ENCODE assay signal across 25 mouse cellular contexts in the genomic region with DNA sequence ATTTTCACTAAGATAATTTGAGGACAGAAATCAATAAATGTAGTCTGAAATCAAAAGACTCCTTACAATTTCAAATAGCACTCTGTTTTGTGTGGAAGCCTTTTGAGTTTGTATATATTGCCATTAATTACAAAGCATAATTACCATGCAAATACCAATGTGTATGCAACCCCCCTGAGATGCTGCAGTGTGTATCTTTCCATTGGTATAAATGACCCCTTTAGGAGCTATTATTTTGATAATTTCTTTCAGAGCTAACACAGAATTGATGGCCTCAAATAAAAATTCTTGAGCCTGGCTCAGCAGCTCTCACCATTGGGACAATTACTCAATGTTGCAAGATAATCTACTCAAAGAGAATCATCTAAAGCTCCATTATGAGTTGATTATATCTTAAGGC.
DNase-seq lines count a peak whose midpoint lies in the region; ATAC-seq lines count a peak whose summit lies in the region.
"Had no signal": no experiment of that assay in that cellular context is flagged by ENCODE, and none has a peak within 500 bp of the region (broad histone marks: within the 10 kb centered on the region; RNA-seq: fewer than 3 reads in every experiment).

No protein-coding gene starts in this region.

- no peaks in the 10 kb centered on the region for H3K36me3 ChIP-seq in hindbrain, embryonic 12.5 days
- H3K36me3 ChIP-seq in hindbrain, embryonic 11.5 days (ENCODE audit: control insufficient read depth, insufficient read depth, low read length): no peaks in the 10 kb centered on the region
- H3K36me3 ChIP-seq in neural tube, embryonic 12.5 days: no peaks in the 10 kb centered on the region
- H3K36me3 ChIP-seq in neural tube, embryonic 14.5 days (ENCODE audit: control insufficient read depth, insufficient read depth, low read length): no peaks in the 10 kb centered on the region
- H3K36me3 ChIP-seq: embryonic facial prominence, embryonic 10.5 days; embryonic facial prominence, embryonic 12.5 days; forebrain, embryonic 15.5 days; G1E had no signal

- H3K4me3 ChIP-seq in hindbrain, embryonic 12.5 days: no peak overlapping the region
- H3K4me3 ChIP-seq in hindbrain, embryonic 11.5 days (ENCODE audit: low read depth, low read length): no peak overlapping the region
- H3K4me3 ChIP-seq in neural tube, embryonic 12.5 days: no peak overlapping the region
- H3K4me3 ChIP-seq in neural tube, embryonic 14.5 days (ENCODE audit: low read depth, low read length): no peak overlapping the region
- H3K4me3 ChIP-seq: embryonic facial prominence, embryonic 10.5 days; embryonic facial prominence, embryonic 12.5 days; forebrain, embryonic 13.5 days; forebrain, embryonic 15.5 days had no signal

- no peaks in the 10 kb centered on the region for H3K27me3 ChIP-seq in hindbrain, embryonic 12.5 days
- no peaks in the 10 kb centered on the region for H3K27me3 ChIP-seq in hindbrain, embryonic 11.5 days (ENCODE audit: control insufficient read depth, insufficient read depth, low read length)
- H3K27me3 ChIP-seq in neural tube, embryonic 12.5 days (replicated peaks): no peaks in the 10 kb centered on the region
- no peaks in the 10 kb centered on the region for H3K27me3 ChIP-seq in neural tube, embryonic 14.5 days (ENCODE audit: control insufficient read depth, insufficient read depth, low read length)
- H3K27me3 ChIP-seq: CH12.LX; embryonic facial prominence, embryonic 12.5 days; forebrain, embryonic 13.5 days; forebrain, embryonic 15.5 days; Patski had no signal

- no peak for DNase-seq in hindbrain, embryonic 11.5 days (ENCODE audit: low spot score)
- no peak for DNase-seq in cerebellum, postnatal 36 days
- no peak for DNase-seq in gastrocnemius, adult 18-20 months (ENCODE audit: low spot score)
- DNase-seq: adrenal gland, adult 2 months; adrenal gland, postnatal 10 days; adrenal gland, postnatal 25 days; B cell, adult 2 months; cerebellum, adult 11 months; cerebellum, adult 18-20 months; cerebellum, adult 8-10 months; cerebellum, adult 9-11 months; cerebellum, postnatal 14 days; forebrain, postnatal 0 days had no signal

- no peak overlapping the region for H3K4me2 ChIP-seq in hindbrain, embryonic 12.5 days (replicated peaks)
- no peak overlapping the region for H3K4me2 ChIP-seq in hindbrain, embryonic 11.5 days (replicated peaks; ENCODE audit: low read depth, low read length)
- no peak overlapping the region for H3K4me2 ChIP-seq in neural tube, embryonic 12.5 days (replicated peaks)
- H3K4me2 ChIP-seq in neural tube, embryonic 14.5 days (ENCODE audit: low read depth, low read length): no peak overlapping the region
- H3K4me2 ChIP-seq: embryonic facial prominence, embryonic 12.5 days; forebrain, embryonic 13.5 days; forebrain, embryonic 15.5 days had no signal

- H3K4me1 ChIP-seq in hindbrain, embryonic 12.5 days: no peaks in the 10 kb centered on the region
- H3K4me1 ChIP-seq in hindbrain, embryonic 11.5 days (replicated peaks; ENCODE audit: control insufficient read depth, insufficient read depth, low read length): no peaks in the 10 kb centered on the region
- no peaks in the 10 kb centered on the region for H3K4me1 ChIP-seq in neural tube, embryonic 12.5 days
- H3K4me1 ChIP-seq in neural tube, embryonic 14.5 days (ENCODE audit: control insufficient read depth, insufficient read depth, low read length): peaks cover 6% of the 10 kb centered on the region; the same call in 1 of the 2 replicates
- H3K4me1 ChIP-seq: embryonic facial prominence, embryonic 10.5 days; embryonic facial prominence, embryonic 12.5 days; forebrain, embryonic 13.5 days; forebrain, embryonic 15.5 days had no signal

- no peak overlapping the region for H3K9ac ChIP-seq in hindbrain, embryonic 12.5 days
- H3K9ac ChIP-seq in hindbrain, embryonic 11.5 days (ENCODE audit: low read depth, low read length): no peak overlapping the region
- H3K9ac ChIP-seq in neural tube, embryonic 12.5 days: no peak overlapping the region
- H3K9ac ChIP-seq in neural tube, embryonic 14.5 days (replicated peaks; ENCODE audit: low read depth, low read length): no peak overlapping the region
- H3K9ac ChIP-seq: embryonic facial prominence, embryonic 12.5 days; forebrain, embryonic 13.5 days; forebrain, embryonic 15.5 days; forebrain, postnatal 0 days had no signal

- no peaks in the 10 kb centered on the region for H3K9me3 ChIP-seq in hindbrain, embryonic 12.5 days (replicated peaks)
- no peaks in the 10 kb centered on the region for H3K9me3 ChIP-seq in hindbrain, embryonic 11.5 days (ENCODE audit: control insufficient read depth, low read length)
- H3K9me3 ChIP-seq in neural tube, embryonic 12.5 days: no peaks in the 10 kb centered on the region
- no peaks in the 10 kb centered on the region for H3K9me3 ChIP-seq in neural tube, embryonic 14.5 days (ENCODE audit: control insufficient read depth, low read length)
- H3K9me3 ChIP-seq: embryonic facial prominence, embryonic 10.5 days; embryonic facial prominence, embryonic 12.5 days; forebrain, embryonic 13.5 days; forebrain, embryonic 15.5 days; G1E had no signal

- peak; percentile 35; the same call in 1 of the 2 replicates for ATAC-seq in hindbrain, embryonic 12.5 days (ENCODE audit: low FRiP score)
- no peak for ATAC-seq in hindbrain, embryonic 11.5 days (ENCODE audit: low FRiP score)
- peak; percentile 34 for ATAC-seq in neural tube, embryonic 12.5 days (ENCODE audit: low FRiP score, low read depth)
- ATAC-seq in neural tube, embryonic 14.5 days (ENCODE audit: low read depth): peak; percentile 76
- ATAC-seq: activated CD4-positive, CD25-positive, alpha-beta regulatory T cell, adult 4 months; CD4-positive, CD25-positive, alpha-beta regulatory T cell, adult 4 months; forebrain, embryonic 13.5 days; forebrain, embryonic 15.5 days; forebrain, postnatal 0 days; Patski had no signal

- no peak overlapping the region for H3K27ac ChIP-seq in hindbrain, embryonic 12.5 days
- no peak overlapping the region for H3K27ac ChIP-seq in hindbrain, embryonic 11.5 days (ENCODE audit: low read depth, low read length)
- H3K27ac ChIP-seq in neural tube, embryonic 12.5 days: no peak overlapping the region
- H3K27ac ChIP-seq in neural tube, embryonic 14.5 days (ENCODE audit: low read depth, low read length): no peak overlapping the region
- H3K27ac ChIP-seq: embryonic facial prominence, embryonic 10.5 days; embryonic facial prominence, embryonic 12.5 days; forebrain, embryonic 13.5 days; forebrain, embryonic 15.5 days had no signal
